Mouse (Mus musculus): ENCODE measurements around the gene Tcaf2. TPM values are rescaled to one million over a fixed set of nuclear protein-coding genes. Genes with fewer than 3 reads are reported as not detected.

The Tcaf2 gene
- polyA plus RNA-seq, 1 experiment from 2014 or later: 5.6 TPM

GRCm38 (mm10) chr6:42661739-42662138 is 16.7 kb upstream of the Tcaf2 start:
- H3K4me2 ChIP-seq (ENCODE audit: low read depth, low read length): no peak overlapping the region
- H3K27ac ChIP-seq (ENCODE audit: low read length): no peak overlapping the region
- no peaks in the 10 kb centered on the region for H3K4me1 ChIP-seq (ENCODE audit: control insufficient read depth, insufficient read depth, low read length)
- no peaks in the 10 kb centered on the region for H3K36me3 ChIP-seq (ENCODE audit: control insufficient read depth, insufficient read depth, low read length)
- ATAC-seq: no peak
- H3K9ac ChIP-seq (ENCODE audit: low read depth, low read length): no peak overlapping the region
- no peaks in the 10 kb centered on the region for H3K9me3 ChIP-seq (ENCODE audit: control insufficient read depth, low read length)
- 60% methylated on average over 2 of the region's 2 CpGs for WGBS
- H3K4me3 ChIP-seq (ENCODE audit: low read length): no peak overlapping the region
- H3K27me3 ChIP-seq (replicated peaks; ENCODE audit: control insufficient read depth, insufficient read depth, low read length): no peaks in the 10 kb centered on the region

GRCm38 (mm10) chr6:42634393-42634792 is 10.7 kb downstream of the Tcaf2 start:
- H3K36me3 ChIP-seq (ENCODE audit: control insufficient read depth, insufficient read depth, low read length): no peaks in the 10 kb centered on the region
- H3K4me3 ChIP-seq (ENCODE audit: low read length): no peak overlapping the region
- ATAC-seq: no peak
- no peak overlapping the region for H3K4me2 ChIP-seq (ENCODE audit: low read depth, low read length)
- no peak overlapping the region for H3K27ac ChIP-seq (ENCODE audit: low read length)
- 87% methylated on average over 5 of the region's 5 CpGs for WGBS
- no peak overlapping the region for H3K9ac ChIP-seq (ENCODE audit: low read depth, low read length)
- no peaks in the 10 kb centered on the region for H3K4me1 ChIP-seq (ENCODE audit: control insufficient read depth, insufficient read depth, low read length)
- no peaks in the 10 kb centered on the region for H3K9me3 ChIP-seq (ENCODE audit: control insufficient read depth, low read length)
- H3K27me3 ChIP-seq (replicated peaks; ENCODE audit: control insufficient read depth, insufficient read depth, low read length): no peaks in the 10 kb centered on the region

GRCm38 (mm10) chr6:42631395-42631794 is 13.7 kb downstream of the Tcaf2 start:
- no peak overlapping the region for H3K27ac ChIP-seq (ENCODE audit: low read length)
- WGBS: 64% methylated on average over 4 of the region's 4 CpGs
- no peaks in the 10 kb centered on the region for H3K27me3 ChIP-seq (replicated peaks; ENCODE audit: control insufficient read depth, insufficient read depth, low read length)
- H3K9me3 ChIP-seq (ENCODE audit: control insufficient read depth, low read length): no peaks in the 10 kb centered on the region
- no peak overlapping the region for H3K4me2 ChIP-seq (ENCODE audit: low read depth, low read length)
- no peak for ATAC-seq
- H3K36me3 ChIP-seq (ENCODE audit: control insufficient read depth, insufficient read depth, low read length): no peaks in the 10 kb centered on the region
- H3K4me3 ChIP-seq (ENCODE audit: low read length): no peak overlapping the region
- no peak overlapping the region for H3K9ac ChIP-seq (ENCODE audit: low read depth, low read length)
- no peaks in the 10 kb centered on the region for H3K4me1 ChIP-seq (ENCODE audit: control insufficient read depth, insufficient read depth, low read length)

- no peak overlapping the region for H3K4me2 ChIP-seq (ENCODE audit: low read depth, low read length)
- no peak overlapping the region for H3K4me3 ChIP-seq (ENCODE audit: low read length)
- no peak overlapping the region for H3K9ac ChIP-seq (ENCODE audit: low read depth, low read length)
- ATAC-seq: no peak
- H3K4me1 ChIP-seq (ENCODE audit: control insufficient read depth, insufficient read depth, low read length): no peaks in the 10 kb centered on the region
- H3K9me3 ChIP-seq (ENCODE audit: control insufficient read depth, low read length): no peaks in the 10 kb centered on the region
- H3K27me3 ChIP-seq (replicated peaks; ENCODE audit: control insufficient read depth, insufficient read depth, low read length): no peaks in the 10 kb centered on the region
- WGBS: 87% methylated on average over 2 of the region's 2 CpGs
- H3K36me3 ChIP-seq (ENCODE audit: control insufficient read depth, insufficient read depth, low read length): no peaks in the 10 kb centered on the region
- no peak overlapping the region for H3K27ac ChIP-seq (ENCODE audit: low read length)
Measured at GRCm38 (mm10) chr6:42616904-42617303, 28.1 kb downstream of the Tcaf2 start.

- H3K27ac ChIP-seq (ENCODE audit: low read length): no peak overlapping the region
- no peak for ATAC-seq
- no peak overlapping the region for H3K9ac ChIP-seq (ENCODE audit: low read depth, low read length)
- H3K27me3 ChIP-seq (replicated peaks; ENCODE audit: control insufficient read depth, insufficient read depth, low read length): no peaks in the 10 kb centered on the region
- H3K36me3 ChIP-seq (ENCODE audit: control insufficient read depth, insufficient read depth, low read length): no peaks in the 10 kb centered on the region
- no peak overlapping the region for H3K4me3 ChIP-seq (ENCODE audit: low read length)
- H3K9me3 ChIP-seq (ENCODE audit: control insufficient read depth, low read length): no peaks in the 10 kb centered on the region
- no peak overlapping the region for H3K4me2 ChIP-seq (ENCODE audit: low read depth, low read length)
- no peaks in the 10 kb centered on the region for H3K4me1 ChIP-seq (ENCODE audit: control insufficient read depth, insufficient read depth, low read length)
Measured at GRCm38 (mm10) chr6:42612218-42612617, 32.8 kb downstream of the Tcaf2 start.

- ATAC-seq: no peak
- 29% methylated on average over 4 of the region's 4 CpGs for WGBS
Measured at GRCm38 (mm10) chr6:42610954-42611522, 34.0 kb downstream of the Tcaf2 start.

GRCm38 (mm10) chr6:42597592-42597991 is 47.5 kb downstream of the Tcaf2 start, which contains the start of gene Tcaf3:
Gene Tcaf3 (minus strand): TSS chr6:42597692.
- Histone ChIP-seq H3K9ac (ENCODE audit: low read depth, low read length) (no peak within 1 kb of the TSS), H3K27me3 (replicated peaks; ENCODE audit: control insufficient read depth, insufficient read depth, low read length) (no peaks in the 10 kb centered on the region; the same call in 1 of the 2 replicates), H3K27ac (ENCODE audit: low read length) (no peak within 1 kb of the TSS), H3K9me3 (ENCODE audit: control insufficient read depth, low read length) (no peaks in the 10 kb centered on the region), H3K4me1 (ENCODE audit: control insufficient read depth, insufficient read depth, low read length) (no peaks in the 10 kb centered on the region), H3K4me3 (ENCODE audit: low read length) (no peak within 1 kb of the TSS), H3K36me3 (ENCODE audit: control insufficient read depth, insufficient read depth, low read length) (no peaks in the 10 kb centered on the region), H3K4me2 (ENCODE audit: low read depth, low read length) (no peak within 1 kb of the TSS)
- ATAC-seq: no peak
- 61% methylated on average over 4 of the region's 4 CpGs for WGBS

More at GRCm38 (mm10) chr6:42610954-42611522, 34.0 kb downstream of the Tcaf2 start:
- H3K27me3 ChIP-seq (replicated peaks; ENCODE audit: control insufficient read depth, insufficient read depth, low read length): no peaks in the 10 kb centered on the region
- H3K27ac ChIP-seq (ENCODE audit: low read length): no peak overlapping the region
- H3K9ac ChIP-seq (ENCODE audit: low read depth, low read length): no peak overlapping the region
- H3K4me2 ChIP-seq (ENCODE audit: low read depth, low read length): no peak overlapping the region
- no peaks in the 10 kb centered on the region for H3K36me3 ChIP-seq (ENCODE audit: control insufficient read depth, insufficient read depth, low read length)
- H3K4me1 ChIP-seq (ENCODE audit: control insufficient read depth, insufficient read depth, low read length): no peaks in the 10 kb centered on the region
- H3K9me3 ChIP-seq (ENCODE audit: control insufficient read depth, low read length): no peaks in the 10 kb centered on the region
- no peak overlapping the region for H3K4me3 ChIP-seq (ENCODE audit: low read length)

GRCm38 (mm10) chr6:42593138-42593882 is 51.7 kb downstream of the Tcaf2 start:
- H3K9ac ChIP-seq (ENCODE audit: low read depth, low read length): no peak overlapping the region
- no peak overlapping the region for H3K4me2 ChIP-seq (ENCODE audit: low read depth, low read length)
- H3K27ac ChIP-seq (ENCODE audit: low read length): no peak overlapping the region
- no peaks in the 10 kb centered on the region for H3K4me1 ChIP-seq (ENCODE audit: control insufficient read depth, insufficient read depth, low read length)
- no peaks in the 10 kb centered on the region; the same call in 1 of the 2 replicates for H3K27me3 ChIP-seq (replicated peaks; ENCODE audit: control insufficient read depth, insufficient read depth, low read length)
- no peak overlapping the region for H3K4me3 ChIP-seq (ENCODE audit: low read length)
- H3K9me3 ChIP-seq (ENCODE audit: control insufficient read depth, low read length): no peaks in the 10 kb centered on the region
- no peaks in the 10 kb centered on the region for H3K36me3 ChIP-seq (ENCODE audit: control insufficient read depth, insufficient read depth, low read length)
- ATAC-seq: no peak
- 76% methylated on average over 17 of the region's 17 CpGs for WGBS

- Histone ChIP-seq H3K27me3 (replicated peaks; ENCODE audit: control insufficient read depth, insufficient read depth, low read length) (no peaks in the 10 kb centered on the region), H3K4me3 (ENCODE audit: low read length) (no peak overlapping the region), H3K9ac (ENCODE audit: low read depth, low read length) (no peak overlapping the region), H3K36me3 (ENCODE audit: control insufficient read depth, insufficient read depth, low read length) (no peaks in the 10 kb centered on the region), H3K9me3 (ENCODE audit: control insufficient read depth, low read length) (no peaks in the 10 kb centered on the region), H3K27ac (ENCODE audit: low read length) (no peak overlapping the region), H3K4me1 (ENCODE audit: control insufficient read depth, insufficient read depth, low read length) (no peaks in the 10 kb centered on the region), H3K4me2 (ENCODE audit: low read depth, low read length) (no peak overlapping the region)
- 78% methylated on average over 5 of the region's 5 CpGs for WGBS
- no peak for ATAC-seq
Measured at GRCm38 (mm10) chr6:42586569-42586968, 58.5 kb downstream of the Tcaf2 start.

All from intestine, embryonic 16.5 days (tissue).